Mouse (Mus musculus) liver, adult 2 months (tissue): ENCODE measurements at regions not wholly inside any gene's neighbourhood (a gene's known extent, or its start where the extent isn't known, plus 50 kb on each side); places are given as distances from the start of the nearest gene placed in this dataset.

ENCODE experiments used
- DNase-seq: peaks from one replicate; pipeline ENCODE4 v3.0.0-alpha.2; 2011; ENCODE audit warnings: low read depth, low spot score; ENCODE audit errors: extremely low read depth
- H3K27ac ChIP-seq: fragments of 200-500 bp; replicated peaks from 2 replicates; pipeline ENCODE4 v1.5.1; 2012; ENCODE audit warnings: low read depth, mild to moderate bottlenecking, control low read depth, inconsistent platforms, low read length; ENCODE audit not compliant: insufficient read depth
- H3K27me3 ChIP-seq: fragments of 200-500 bp; 2 replicates; pipeline ENCODE4 v1.6.1; 2012; ENCODE audit warnings: mild to moderate bottlenecking, moderate library complexity, low read length, inconsistent platforms; ENCODE audit not compliant: control insufficient read depth, insufficient read depth
- H3K36me3 ChIP-seq: fragments of 200-500 bp; 2 replicates; pipeline ENCODE4 v1.6.1; 2012; ENCODE audit warnings: low read length, inconsistent platforms; ENCODE audit not compliant: control insufficient read depth, insufficient read depth
- H3K4me1 ChIP-seq: fragments of 200-500 bp; 2 replicates; pipeline ENCODE4 v1.6.1; 2011; ENCODE audit warnings: low read length; ENCODE audit not compliant: control insufficient read depth, insufficient read depth
- H3K4me3 ChIP-seq: fragments of 200-500 bp; 2 replicates; pipeline ENCODE4 v1.5.1; 2011; ENCODE audit warnings: low read depth, mild to moderate bottlenecking, control low read depth, low read length, moderate library complexity; ENCODE audit not compliant: insufficient read depth
- H3K79me2 ChIP-seq: fragments of 200-500 bp; 2 replicates; pipeline ENCODE4 v1.6.1; 2012; ENCODE audit warnings: inconsistent platforms, mild to moderate bottlenecking, low read length, moderate library complexity; ENCODE audit not compliant: control insufficient read depth, insufficient read depth
- H3K9ac ChIP-seq: fragments of 200-500 bp; 2 replicates; pipeline ENCODE4 v1.6.1; 2012; ENCODE audit warnings: low read depth, mild to moderate bottlenecking, control low read depth, inconsistent platforms, low read length
- CTCF ChIP-seq: fragments of 200-500 bp; IDR thresholded peaks from 2 replicates; pipeline ENCODE4 v1.5.1; 2011; ENCODE audit warnings: low read depth, low read length, control low read depth
- POLR2A ChIP-seq: fragments of 200-500 bp; IDR thresholded peaks from 2 replicates; pipeline ENCODE4 v1.6.1; 2011; ENCODE audit warnings: low read length, control low read depth; ENCODE audit not compliant: insufficient read depth; ENCODE audit errors: extremely low read depth
- WGBS: fragments of 180-500 bp; shearing (Covaris S2); methylation state at CpG from one replicate; pipeline ENCODE4 v1.1.7; 2018; 5-methylcytosine and 5-hydroxymethylcytosine counted together

DNA sequence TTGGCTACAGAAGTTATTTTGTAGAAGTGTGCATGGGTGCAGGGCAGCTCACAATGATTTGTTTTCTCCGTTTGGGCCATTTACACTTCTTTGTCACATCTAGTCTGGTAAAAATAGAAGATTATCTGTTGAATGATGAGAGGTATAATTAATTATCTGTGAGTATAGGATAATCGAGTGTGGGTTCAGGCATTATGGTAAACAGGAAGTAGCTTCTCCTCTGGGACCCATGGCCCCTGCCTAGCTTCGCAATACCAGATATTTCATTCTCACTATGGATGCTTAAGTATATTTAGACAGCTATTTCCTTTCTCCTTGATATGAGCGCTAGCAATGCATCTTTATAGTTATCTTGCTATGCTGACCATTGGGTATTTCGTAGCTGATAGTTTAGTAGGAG, 1373.7 kb upstream of the Pcdh20 start:
- Histone ChIP-seq H3K4me3 (no peak overlapping the region), H3K4me1 (no peaks in the 10 kb centered on the region), H3K27ac (no peak overlapping the region), H3K79me2 (no peaks in the 10 kb centered on the region), H3K36me3 (no peaks in the 10 kb centered on the region), H3K27me3 (no peaks in the 10 kb centered on the region), H3K9ac (no peak overlapping the region)
- DNase-seq, result no peak
- WGBS, result 74% methylated on average over 5 of the region's 5 CpGs
- TF ChIP-seq CTCF (no peak), POLR2A (no peak)

DNA sequence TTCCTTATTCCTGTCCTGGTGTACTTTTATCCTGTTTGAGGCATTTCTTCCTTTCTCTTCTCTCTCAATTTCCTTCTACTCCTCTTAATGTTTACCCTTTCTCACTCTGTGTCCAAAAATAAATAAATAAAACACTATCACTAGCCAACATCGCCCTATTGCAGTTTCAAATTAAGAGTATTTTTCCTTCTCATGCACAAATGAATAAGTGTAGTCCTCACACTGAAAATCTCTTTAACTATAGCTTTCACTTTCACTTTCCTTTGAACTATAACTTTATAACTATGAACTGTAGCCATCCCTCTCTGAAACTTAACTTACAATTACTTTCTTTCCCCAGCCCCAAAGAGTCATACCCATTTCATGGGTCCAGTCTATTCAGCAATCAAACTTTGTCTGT, 1355.5 kb upstream of the Pcdh20 start:
- Histone ChIP-seq H3K9ac (no peak overlapping the region), H3K36me3 (no peaks in the 10 kb centered on the region), H3K27ac (no peak overlapping the region), H3K4me1 (no peaks in the 10 kb centered on the region), H3K4me3 (no peak overlapping the region), H3K79me2 (no peaks in the 10 kb centered on the region), H3K27me3 (no peaks in the 10 kb centered on the region)
- no peak for TF ChIP-seq POLR2A
- TF ChIP-seq CTCF, result no peak
- 41% methylated on average over 1 of the region's 1 CpGs for WGBS
- DNase-seq, result peak; percentile 58

DNA sequence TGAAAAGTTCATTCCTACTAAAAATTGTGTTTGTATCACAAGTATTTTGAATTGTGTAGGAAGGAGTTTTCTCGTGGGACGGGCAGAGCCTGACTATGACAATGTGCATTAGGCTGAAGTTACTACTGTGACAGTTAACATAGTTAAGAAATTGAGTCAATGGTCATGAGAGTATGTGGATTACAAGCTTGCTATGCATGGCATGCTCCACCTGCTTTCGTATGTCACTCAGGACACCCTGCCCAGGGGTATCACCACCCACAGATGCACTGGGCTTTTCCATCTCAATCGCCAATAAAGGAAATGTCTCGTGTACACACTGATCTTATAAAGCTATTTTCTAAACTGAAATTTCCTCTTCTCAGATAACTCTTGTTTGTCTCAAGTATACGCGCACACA, 1354.8 kb upstream of the Pcdh20 start:
- Histone ChIP-seq H3K9ac (no peak overlapping the region), H3K79me2 (no peaks in the 10 kb centered on the region), H3K36me3 (no peaks in the 10 kb centered on the region), H3K4me1 (no peaks in the 10 kb centered on the region), H3K4me3 (no peak overlapping the region), H3K27ac (no peak overlapping the region), H3K27me3 (no peaks in the 10 kb centered on the region)
- no peak for DNase-seq
- TF ChIP-seq POLR2A (no peak), CTCF (no peak)
- 88% methylated on average over 7 of the region's 7 CpGs for WGBS

- H3K27me3 ChIP-seq, result no peaks in the 10 kb centered on the region
- 90% methylated on average over 4 of the region's 4 CpGs for WGBS
Observed at GRCm38 (mm10) chr14:89823436-89823835, 1352.2 kb upstream of the Pcdh20 start.

DNA sequence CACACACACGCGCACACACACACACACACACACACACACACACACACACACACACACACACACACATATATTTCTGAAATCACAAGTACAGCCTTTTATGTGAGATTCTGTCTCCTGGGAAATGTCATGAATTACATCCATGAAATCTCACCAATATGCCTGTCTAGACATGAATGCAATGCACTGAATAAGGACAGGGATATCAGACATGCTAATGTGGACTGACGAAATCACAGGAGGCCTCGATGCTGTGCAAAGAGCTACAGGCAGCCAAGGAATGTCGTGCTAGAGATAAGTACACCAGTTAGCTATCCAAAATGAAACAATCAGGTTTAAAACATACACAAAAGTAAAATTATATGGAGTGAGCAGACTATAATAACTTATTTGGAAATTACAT, 1351.0 kb upstream of the Pcdh20 start:
- Histone ChIP-seq H3K27me3 (no peaks in the 10 kb centered on the region), H3K79me2 (no peaks in the 10 kb centered on the region), H3K4me1 (no peaks in the 10 kb centered on the region), H3K27ac (no peak overlapping the region), H3K4me3 (no peak overlapping the region), H3K9ac (no peak overlapping the region), H3K36me3 (no peaks in the 10 kb centered on the region)
- no peak for TF ChIP-seq CTCF
- WGBS, result 77% methylated on average over 5 of the region's 5 CpGs
- DNase-seq, result no peak

More at GRCm38 (mm10) chr14:89823436-89823835, 1352.2 kb upstream of the Pcdh20 start:
- Histone ChIP-seq H3K36me3 (no peaks in the 10 kb centered on the region), H3K9ac (no peak overlapping the region), H3K27ac (no peak overlapping the region), H3K4me3 (no peak overlapping the region), H3K79me2 (no peaks in the 10 kb centered on the region), H3K4me1 (no peaks in the 10 kb centered on the region)
- TF ChIP-seq CTCF (no peak), POLR2A (no peak)
- DNase-seq, result no peak

DNA sequence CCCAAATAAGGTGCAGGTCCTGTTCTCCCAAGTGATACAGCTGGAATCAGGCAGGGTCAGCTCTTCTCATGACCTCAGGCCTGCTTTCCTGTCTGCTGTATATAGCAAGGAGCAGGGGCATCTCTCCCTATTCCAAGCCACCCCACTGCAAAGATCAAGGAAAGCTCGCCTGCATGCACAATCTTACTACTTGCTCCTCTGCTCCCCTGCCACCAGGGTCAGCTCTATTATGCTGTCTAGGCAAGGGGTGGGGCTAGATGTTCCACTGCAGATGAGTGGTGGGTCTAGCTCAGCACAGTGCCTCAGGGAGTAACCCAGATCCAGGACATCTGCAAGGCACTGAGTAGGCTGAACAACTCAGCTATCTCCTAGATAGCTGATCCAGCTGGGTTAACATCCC, 1335.6 kb upstream of the Pcdh20 start:
- Histone ChIP-seq H3K4me1 (no peaks in the 10 kb centered on the region), H3K27ac (no peak overlapping the region), H3K9ac (no peak overlapping the region), H3K27me3 (no peaks in the 10 kb centered on the region), H3K36me3 (no peaks in the 10 kb centered on the region), H3K4me3 (no peak overlapping the region), H3K79me2 (no peaks in the 10 kb centered on the region)
- WGBS, result 32% methylated on average over 1 of the region's 1 CpGs
- no peak for DNase-seq
- TF ChIP-seq CTCF (no peak), POLR2A (no peak)
